Mouse (Mus musculus): ENCODE data around the gene Pigg.
"Not testable (repeated sequence)": the region's sequence is repeated elsewhere in the genome, so short reads cannot be mapped to it uniquely, and the experiment has no call there.

Gene Pigg

DNA sequence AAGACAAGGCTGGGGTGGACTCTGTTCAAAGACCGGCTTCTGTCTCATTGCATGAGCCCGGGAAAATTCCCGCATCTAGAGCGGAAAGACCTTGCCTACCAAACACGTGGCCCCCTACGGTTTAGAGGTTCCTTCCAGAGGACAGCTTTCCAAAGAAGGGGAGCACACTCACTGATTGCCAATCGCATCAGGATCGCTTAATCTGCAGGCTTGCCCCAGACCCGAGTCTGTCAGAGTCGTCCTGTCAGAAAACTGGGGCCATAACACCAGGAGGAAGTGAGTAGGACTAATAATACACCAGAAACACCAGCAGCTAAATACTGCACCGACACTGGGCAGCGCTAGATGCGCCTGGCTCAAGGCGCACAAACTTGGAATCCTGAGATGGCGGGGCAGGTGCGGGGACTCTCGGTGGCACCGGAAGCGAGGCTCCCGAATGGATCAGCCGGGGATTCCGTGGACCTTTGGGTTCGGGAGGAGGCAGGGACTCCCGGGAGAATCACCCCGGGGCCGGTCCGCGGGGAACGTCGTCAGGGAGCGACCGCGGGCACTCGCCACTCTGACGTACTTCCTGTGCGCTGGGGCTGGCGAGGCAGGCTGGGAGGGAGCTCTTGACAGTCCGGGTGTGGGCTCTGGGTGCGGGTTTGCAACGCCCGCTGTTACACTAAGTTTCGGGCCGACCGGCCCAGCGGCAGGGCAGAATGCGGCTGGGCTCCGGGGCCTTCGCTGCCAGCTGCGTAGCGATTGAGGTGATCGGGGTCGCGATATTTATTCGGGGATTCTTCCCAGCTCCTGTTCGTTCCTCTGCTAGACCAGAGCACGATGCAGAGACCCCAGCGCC is at the start of gene Pigg:
Gene Pigg, plus strand, starts transcription at position 386 of the 841 bp plus-strand sequence.
- DNase-seq (ENCODE audit: low spot score): peak; percentile 90

- peak; percentile 31 for DNase-seq (ENCODE audit: low spot score)
These were observed 49.7 kb upstream of the Pigg start for GRCm38 (mm10) chr5:108262722-108263121.

DNA sequence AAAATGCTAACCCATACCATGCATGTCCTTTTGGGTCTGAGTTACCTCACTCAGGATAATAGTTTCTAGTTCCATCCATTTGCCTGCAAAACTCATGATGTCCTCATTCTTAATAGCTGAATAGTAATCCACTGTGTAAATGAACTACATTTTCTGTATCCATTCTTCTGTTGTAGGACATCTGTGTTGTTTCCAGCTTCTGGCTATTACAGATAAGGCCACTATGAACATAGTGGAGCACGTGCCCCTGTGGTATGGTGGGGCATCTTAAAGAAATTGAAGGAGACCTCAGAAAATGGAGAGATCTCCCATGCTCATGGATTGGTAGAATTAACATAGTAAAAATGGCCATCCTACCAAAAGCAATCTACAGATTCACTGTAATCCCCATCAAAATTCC is 48.6 kb upstream of the Pigg start:
- not testable (repeated sequence) for DNase-seq (ENCODE audit: low spot score)

GRCm38 (mm10) chr5:108266990-108267389 is 45.4 kb upstream of the Pigg start:
- no peak for DNase-seq (ENCODE audit: low spot score)

GRCm38 (mm10) chr5:108268127-108269062 is 44.0 kb upstream of the Pigg start, which contains the start of gene Dr1:
Gene Dr1, plus strand, starts transcription at chr5:108268897.
- peak; percentile 83 for DNase-seq (ENCODE audit: low spot score)

DNA sequence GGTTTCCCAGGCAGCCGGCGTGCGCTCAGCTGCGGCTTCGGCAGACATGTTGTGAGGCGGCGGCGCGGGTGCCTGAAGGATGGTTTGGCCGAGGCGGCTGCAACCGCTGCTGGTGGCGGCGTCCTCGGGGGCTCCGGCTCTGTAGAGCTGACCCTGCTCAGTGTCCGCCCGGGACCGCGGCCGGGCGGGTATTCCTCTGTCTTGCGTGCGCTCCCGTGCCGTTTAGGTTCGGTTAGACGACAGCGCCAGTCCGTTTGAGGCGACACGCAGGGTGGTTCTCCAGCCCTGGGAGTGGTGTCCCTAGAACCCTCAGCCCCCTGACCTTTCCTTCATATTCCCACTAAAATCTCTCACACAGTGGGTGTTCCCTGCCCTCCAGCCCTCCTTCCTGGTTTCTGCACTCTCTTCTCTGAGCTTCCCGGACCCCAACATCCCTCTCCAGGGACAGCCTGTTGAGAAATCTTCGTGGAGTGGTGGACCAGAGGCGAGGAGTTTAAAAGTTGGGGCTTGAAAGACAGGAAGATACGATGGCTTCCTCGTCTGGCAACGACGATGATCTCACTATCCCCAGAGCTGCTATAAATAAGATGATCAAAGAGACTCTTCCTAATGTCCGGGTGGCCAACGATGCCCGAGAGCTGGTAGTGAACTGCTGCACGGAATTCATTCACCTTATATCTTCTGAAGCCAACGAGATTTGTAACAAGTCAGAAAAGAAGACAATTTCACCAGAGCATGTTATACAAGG is 43.2 kb upstream of the Pigg start:
- no peak for DNase-seq (ENCODE audit: low spot score)

- no peak for DNase-seq (ENCODE audit: low spot score)
These were observed 42.6 kb upstream of the Pigg start for GRCm38 (mm10) chr5:108269811-108270151.

DNA sequence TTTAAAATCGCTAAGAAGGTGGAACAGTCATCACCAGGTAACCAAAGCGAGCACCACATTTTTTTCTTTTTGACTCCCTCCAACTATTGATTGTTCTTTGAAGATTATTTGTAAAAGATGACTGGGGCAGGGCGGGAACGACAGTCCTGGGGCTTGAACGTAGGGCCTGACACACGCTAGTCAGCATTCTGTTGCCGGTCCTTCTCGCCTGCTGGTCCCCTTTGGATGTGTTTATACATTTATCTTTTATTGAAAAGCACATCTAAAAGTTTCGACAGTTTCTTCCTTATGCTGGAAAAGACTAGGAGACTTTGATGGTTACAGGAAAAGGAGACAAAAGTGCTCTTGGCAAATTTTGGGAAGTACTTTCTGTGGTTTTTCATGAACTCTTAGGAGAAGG is 42.0 kb upstream of the Pigg start:
- DNase-seq (ENCODE audit: low spot score): no peak

- DNase-seq (ENCODE audit: low spot score): not testable (repeated sequence)
These were observed 41.1 kb upstream of the Pigg start for GRCm38 (mm10) chr5:108271345-108271744.

- no peak for DNase-seq (ENCODE audit: low spot score)
These were observed 25.5 kb upstream of the Pigg start for GRCm38 (mm10) chr5:108286957-108287356.

- DNase-seq (ENCODE audit: low spot score): no peak
These were observed 10.8 kb upstream of the Pigg start for GRCm38 (mm10) chr5:108301567-108301966.

DNA sequence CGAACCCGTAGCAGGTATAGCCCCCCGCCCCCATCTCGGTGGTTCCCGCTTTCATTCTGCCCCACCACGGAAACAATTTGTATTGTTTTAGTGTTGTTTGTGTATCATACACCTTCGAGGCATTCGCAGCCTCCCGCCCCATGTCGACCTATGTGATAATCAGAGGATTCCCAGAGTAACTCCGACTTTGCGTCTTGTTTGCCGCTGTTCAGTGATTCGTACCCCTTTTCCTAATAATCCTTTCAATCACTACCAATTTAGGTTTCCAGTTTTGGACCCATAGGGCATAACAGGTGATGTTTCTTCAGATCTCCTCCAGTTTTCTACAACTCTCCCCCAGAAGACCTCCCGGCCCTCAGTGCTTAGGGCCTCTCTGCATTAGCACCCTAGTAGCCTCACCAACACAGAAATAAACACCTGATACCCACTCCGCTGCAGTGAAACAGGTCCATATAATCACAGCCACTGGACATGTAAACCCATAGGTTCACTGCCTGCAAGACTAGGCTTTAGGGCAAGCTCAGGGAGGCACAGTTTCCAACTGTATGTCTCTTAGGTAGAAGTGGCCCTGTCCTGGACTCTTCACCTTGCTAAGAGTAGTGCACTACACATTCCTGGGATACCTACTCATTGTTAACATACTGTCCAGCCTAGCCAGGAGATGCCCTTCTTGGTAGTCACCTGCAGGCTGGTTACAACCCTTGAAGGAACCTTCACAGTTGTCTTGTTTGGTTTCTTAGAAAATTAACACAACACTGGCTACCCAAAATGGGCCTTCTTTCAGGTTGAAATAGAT is 854 bp downstream of the Pigg start:
- DNase-seq (ENCODE audit: low spot score): no peak

GRCm38 (mm10) chr5:108331051-108331450 is 18.6 kb downstream of the Pigg start:
- DNase-seq (ENCODE audit: low spot score): no peak

- DNase-seq (ENCODE audit: low spot score): no peak
These were observed 25.0 kb downstream of the Pigg start for GRCm38 (mm10) chr5:108337385-108337784.

DNA sequence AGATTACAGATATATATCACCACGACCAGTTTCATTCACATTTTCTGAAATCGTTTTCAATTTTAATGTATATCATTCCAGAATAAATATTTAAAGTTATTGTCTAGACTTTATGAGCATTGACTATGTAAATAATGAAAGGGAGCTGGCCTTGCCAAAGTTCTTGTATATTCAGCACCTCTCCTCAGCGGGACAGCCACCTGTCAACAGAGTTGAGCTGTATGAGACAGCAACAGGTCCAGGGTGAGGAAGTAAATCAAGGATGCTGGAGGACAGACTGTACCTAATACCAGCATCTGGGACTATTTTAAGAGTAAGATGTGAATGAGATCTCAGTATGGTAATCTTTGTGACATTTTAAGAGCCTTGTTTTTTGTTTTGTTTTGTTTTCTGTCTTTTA is 25.6 kb downstream of the Pigg start:
- no peak for DNase-seq (ENCODE audit: low spot score)

DNA sequence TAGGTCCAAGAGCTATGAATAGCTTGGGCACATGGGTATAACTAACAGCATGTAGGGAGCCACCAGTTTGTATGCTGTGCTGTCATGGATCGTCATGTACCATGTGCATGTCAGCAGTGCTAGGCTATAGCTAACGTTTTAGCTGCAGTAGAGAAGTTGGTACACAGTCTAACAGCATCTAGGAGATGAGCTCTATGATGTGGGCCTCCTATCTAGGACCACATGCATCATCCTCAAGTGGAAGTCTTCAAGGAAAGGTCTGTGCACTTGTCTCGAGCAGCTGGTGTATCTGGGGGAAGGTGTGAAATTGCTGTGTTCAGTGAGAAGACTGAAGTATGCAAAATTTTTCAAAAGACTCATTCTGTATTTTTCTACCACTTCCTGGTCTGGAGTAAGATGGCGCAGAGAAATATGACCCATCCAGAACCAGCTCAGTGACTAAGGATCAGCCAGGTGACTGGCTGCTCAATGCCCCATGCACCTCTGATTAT is 31.3 kb downstream of the Pigg start:
- DNase-seq (ENCODE audit: low spot score): no peak

DNA sequence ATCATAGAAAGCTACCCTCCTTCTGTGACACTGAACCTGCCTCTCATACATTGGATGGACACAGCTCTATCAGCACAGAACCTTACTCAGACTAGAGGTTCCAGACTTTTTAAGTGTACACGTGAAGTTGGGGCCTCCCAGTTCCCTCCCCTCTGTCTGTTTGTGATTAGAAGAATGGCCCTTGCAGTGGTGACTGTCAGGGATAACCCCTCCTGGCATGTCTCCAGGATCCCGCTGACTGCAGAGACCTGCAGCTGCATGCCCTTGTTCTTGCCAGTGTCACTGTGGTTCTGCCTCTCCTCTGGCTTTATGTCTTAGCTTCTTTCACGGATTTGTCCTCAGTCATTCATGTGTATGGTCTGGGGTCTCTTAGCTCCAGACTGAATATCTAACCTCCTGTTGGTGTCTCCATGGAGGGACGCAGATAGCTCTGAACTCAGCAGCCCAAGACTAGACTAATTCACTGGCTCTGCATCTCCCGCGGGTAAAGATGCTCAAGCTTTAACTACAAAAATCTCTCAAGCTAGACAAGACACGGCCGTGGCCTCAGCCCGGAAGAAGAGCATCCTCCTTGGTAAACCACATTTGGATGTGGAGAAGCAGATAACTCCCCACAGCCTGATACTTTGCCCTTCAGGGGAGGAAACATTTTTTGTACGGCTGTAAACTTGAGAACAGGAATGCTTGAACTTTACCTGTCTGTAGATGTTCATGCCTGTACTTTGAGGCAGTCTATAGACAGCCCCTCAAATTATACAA is 33.1 kb downstream of the Pigg start:
- no peak for DNase-seq (ENCODE audit: low spot score)

DNA sequence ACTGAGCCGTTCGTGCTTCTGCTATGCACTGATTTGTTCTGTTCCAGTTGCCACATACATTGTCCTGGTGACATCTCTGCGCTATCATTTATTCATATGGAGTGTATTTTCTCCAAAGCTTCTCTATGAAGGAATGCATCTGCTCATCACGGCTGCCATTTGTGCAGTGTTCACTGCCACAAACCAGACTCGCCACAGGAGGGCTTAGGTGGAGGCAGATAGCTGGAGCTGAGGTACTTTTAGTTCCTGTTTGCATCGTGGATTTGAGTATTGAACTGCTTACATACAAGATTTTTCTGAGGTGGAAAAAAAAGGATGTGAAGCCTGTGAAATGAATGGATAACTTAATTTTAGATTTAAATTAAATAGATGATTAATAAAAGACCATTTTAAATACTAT is 35.4 kb downstream of the Pigg start:
- no peak for DNase-seq (ENCODE audit: low spot score)

- no peak for DNase-seq (ENCODE audit: low spot score)
These were observed 37.2 kb downstream of the Pigg start for GRCm38 (mm10) chr5:108349511-108350148.

GRCm38 (mm10) chr5:108354056-108354455 is 41.6 kb downstream of the Pigg start:
- DNase-seq (ENCODE audit: low spot score): no peak

All from layer of hippocampus, adult 11-12 months (tissue).